Mouse (Mus musculus) liver, embryonic 13.5 days (tissue): ENCODE measurements around the gene Prr12. TPM values are rescaled to one million over a fixed set of nuclear protein-coding genes. Genes with fewer than 3 reads are reported as not detected.

Source experiments
- ATAC-seq: fragments of 200-750 bp; cut with Nextera tagmentation; 2 replicates; pipeline ENCODE4 v1.8.0; 2017; ENCODE audit warnings: low read depth, mild to moderate bottlenecking, moderate number of reproducible peaks, moderate library complexity
- DNase-seq: peaks from one replicate; pipeline ENCODE4 v3.0.0; 2022
- H3K27ac ChIP-seq: fragments of 300-500 bp; sonication (generic); 2 replicates; pipeline ENCODE4 v1.5.1; 2015; ENCODE audit warnings: moderate library complexity, mild to moderate bottlenecking, inconsistent platforms
- H3K27me3 ChIP-seq: fragments of 300-500 bp; sonication (generic); 2 replicates; pipeline ENCODE4 v1.6.1; 2015; ENCODE audit warnings: mild to moderate bottlenecking, inconsistent platforms
- H3K36me3 ChIP-seq: fragments of 300-500 bp; sonication (generic); 2 replicates; pipeline ENCODE4 v1.6.1; 2015; ENCODE audit warnings: mild to moderate bottlenecking, inconsistent platforms
- H3K4me1 ChIP-seq: fragments of 300-500 bp; sonication (generic); replicated peaks from 2 replicates; pipeline ENCODE4 v1.6.1; 2015; ENCODE audit warnings: inconsistent platforms
- H3K4me2 ChIP-seq: fragments of 300-500 bp; sonication (generic); 2 replicates; pipeline ENCODE4 v1.6.1; 2015; ENCODE audit warnings: inconsistent platforms, mild to moderate bottlenecking, moderate library complexity
- H3K4me3 ChIP-seq: fragments of 300-500 bp; sonication (generic); replicated peaks from 2 replicates; pipeline ENCODE4 v1.5.1; 2015; ENCODE audit warnings: mild to moderate bottlenecking, inconsistent platforms
- H3K9ac ChIP-seq: fragments of 300-500 bp; sonication (generic); 2 replicates; pipeline ENCODE4 v1.6.1; 2015; ENCODE audit warnings: mild to moderate bottlenecking, inconsistent platforms
- H3K9me3 ChIP-seq: fragments of 300-500 bp; sonication (generic); replicated peaks from 2 replicates; pipeline ENCODE4 v1.6.1; 2016; ENCODE audit warnings: inconsistent platforms
- WGBS: fragments of 180-500 bp; shearing (Covaris S2); methylation state at CpG from one replicate; pipeline ENCODE4 v1.1.7; 2015; ENCODE audit not compliant: insufficient replicate concordance; 5-methylcytosine and 5-hydroxymethylcytosine counted together
- polyA plus RNA-seq: library from polyadenylated mRNA; unstranded; fragments of >200 nt; fragmentation: Nextera tagmentation; extraction: Ambion mirVana; gene quantifications from 2 replicates; pipeline ENCODE4 v1.2.1, GENCODE M21; 2015

Prr12 gene
- polyA plus RNA-seq, 1 experiment from 2014 or later, result 2.2 TPM

GRCm38 (mm10) chr7:45091001-45091990 is 38.6 kb upstream of the Prr12 start:
- Histone ChIP-seq H3K4me2 (peak overlapping the region; percentile 77), H3K27me3 (no peaks in the 10 kb centered on the region), H3K9ac (peak overlapping the region; percentile 59), H3K4me3 (peak overlapping the region; percentile 58), H3K27ac (peak overlapping the region; percentile 60), H3K9me3 (no peaks in the 10 kb centered on the region), H3K4me1 (peaks cover 56% of the 10 kb centered on the region), H3K36me3 (0 out of 2 replicates have a peak, but pooled peaks cover 6% of the 10 kb centered on the region)
- peak; percentile 58 for ATAC-seq
- 13% methylated on average over 35 of the region's 35 CpGs for WGBS
- DNase-seq, result no peak

GRCm38 (mm10) chr7:45090251-45090977 is 37.7 kb upstream of the Prr12 start:
- Histone ChIP-seq H3K9me3 (no peaks in the 10 kb centered on the region), H3K9ac (peak overlapping the region; percentile 59), H3K27me3 (no peaks in the 10 kb centered on the region), H3K4me2 (peak overlapping the region; percentile 77), H3K36me3 (0 out of 2 replicates have a peak, but pooled peaks cover 12% of the 10 kb centered on the region), H3K4me3 (peak overlapping the region; percentile 58), H3K27ac (peak overlapping the region; percentile 60; the same call in 1 of the 2 replicates), H3K4me1 (peaks cover 54% of the 10 kb centered on the region)
- ATAC-seq, result peak; percentile 27; the same call in 1 of the 2 replicates
- WGBS, result 54% methylated on average over 13 of the region's 13 CpGs
- DNase-seq, result peak; percentile 60

- H3K9ac ChIP-seq, result no peak overlapping the region
- ATAC-seq, result no peak
- H3K4me2 ChIP-seq, result no peak overlapping the region
- DNase-seq, result no peak
- H3K36me3 ChIP-seq, result 0 out of 2 replicates have a peak, but pooled peaks cover 12% of the 10 kb centered on the region
- H3K4me3 ChIP-seq, result no peak overlapping the region
- 84% methylated on average over 17 of the region's 17 CpGs for WGBS
- H3K4me1 ChIP-seq, result peaks cover 41% of the 10 kb centered on the region
- no peaks in the 10 kb centered on the region for H3K27me3 ChIP-seq
- H3K9me3 ChIP-seq, result no peaks in the 10 kb centered on the region
- no peak overlapping the region for H3K27ac ChIP-seq
Observed at GRCm38 (mm10) chr7:45088597-45088996, 35.9 kb upstream of the Prr12 start.

GRCm38 (mm10) chr7:45086084-45086483 is 33.4 kb upstream of the Prr12 start:
- Histone ChIP-seq H3K27ac (no peak overlapping the region), H3K9me3 (no peaks in the 10 kb centered on the region), H3K36me3 (0 out of 2 replicates have a peak, but pooled peaks cover 14% of the 10 kb centered on the region), H3K4me1 (peaks cover 42% of the 10 kb centered on the region), H3K27me3 (no peaks in the 10 kb centered on the region), H3K4me2 (no peak overlapping the region), H3K9ac (no peak overlapping the region), H3K4me3 (no peak overlapping the region)
- WGBS, result 60% methylated on average over 4 of the region's 4 CpGs
- ATAC-seq (no peak), DNase-seq (no peak)

GRCm38 (mm10) chr7:45083300-45083890 is 30.7 kb upstream of the Prr12 start:
- Histone ChIP-seq H3K4me2 (peak overlapping the region; percentile 63), H3K36me3 (0 out of 2 replicates have a peak, but pooled peaks cover 14% of the 10 kb centered on the region), H3K27ac (peak overlapping the region; percentile 47)

GRCm38 (mm10) chr7:45082401-45083299 is 30.0 kb upstream of the Prr12 start:
- Histone ChIP-seq H3K9me3 (no peaks in the 10 kb centered on the region), H3K27me3 (no peaks in the 10 kb centered on the region), H3K9ac (peak overlapping the region; percentile 53), H3K27ac (peak overlapping the region; percentile 67), H3K4me1 (peaks cover 36% of the 10 kb centered on the region), H3K4me2 (peak overlapping the region; percentile 63), H3K4me3 (peak overlapping the region; percentile 42), H3K36me3 (peaks cover 17% of the 10 kb centered on the region)
- WGBS, result 13% methylated on average over 25 of the region's 25 CpGs
- ATAC-seq (peak; percentile 29), DNase-seq (no peak)

More at GRCm38 (mm10) chr7:45083300-45083890, 30.7 kb upstream of the Prr12 start:
- H3K27me3 ChIP-seq, result no peaks in the 10 kb centered on the region
- WGBS, result 36% methylated on average over 22 of the region's 22 CpGs
- ATAC-seq, result no peak; the same call in 1 of the 2 replicates
- DNase-seq, result no peak
- peaks cover 37% of the 10 kb centered on the region for H3K4me1 ChIP-seq
- no peaks in the 10 kb centered on the region for H3K9me3 ChIP-seq
- peak overlapping the region; percentile 53 for H3K9ac ChIP-seq
- peak overlapping the region; percentile 42 for H3K4me3 ChIP-seq

- peaks cover 36% of the 10 kb centered on the region for H3K4me1 ChIP-seq
- H3K27me3 ChIP-seq, result no peaks in the 10 kb centered on the region
- DNase-seq, result no peak
Observed at GRCm38 (mm10) chr7:45081016-45081415, 28.3 kb upstream of the Prr12 start.

GRCm38 (mm10) chr7:45079856-45080255 is 27.2 kb upstream of the Prr12 start:
- DNase-seq (peak; percentile 76), ATAC-seq (no peak)
- Histone ChIP-seq H3K4me1 (peaks cover 46% of the 10 kb centered on the region), H3K9me3 (no peaks in the 10 kb centered on the region), H3K9ac (no peak overlapping the region), H3K27ac (no peak overlapping the region), H3K4me2 (no peak overlapping the region), H3K27me3 (no peaks in the 10 kb centered on the region), H3K4me3 (no peak overlapping the region), H3K36me3 (peaks cover 33% of the 10 kb centered on the region)
- WGBS, result 2% methylated on average over 10 of the region's 10 CpGs

More at GRCm38 (mm10) chr7:45081016-45081415, 28.3 kb upstream of the Prr12 start:
- Histone ChIP-seq H3K9me3 (no peaks in the 10 kb centered on the region), H3K36me3 (peaks cover 24% of the 10 kb centered on the region), H3K4me2 (no peak overlapping the region), H3K9ac (no peak overlapping the region), H3K4me3 (no peak overlapping the region), H3K27ac (no peak overlapping the region)
- WGBS, result 51% methylated on average over 5 of the region's 5 CpGs
- no peak for ATAC-seq

- H3K4me1 ChIP-seq, result peaks cover 53% of the 10 kb centered on the region
- no peaks in the 10 kb centered on the region for H3K27me3 ChIP-seq
- H3K9me3 ChIP-seq, result no peaks in the 10 kb centered on the region
- peaks cover 46% of the 10 kb centered on the region for H3K36me3 ChIP-seq
- WGBS, result 19% methylated on average over 9 of the region's 9 CpGs
- no peak overlapping the region for H3K27ac ChIP-seq
- no peak overlapping the region for H3K4me3 ChIP-seq
- no peak overlapping the region for H3K9ac ChIP-seq
- H3K4me2 ChIP-seq, result no peak overlapping the region
- ATAC-seq (no peak), DNase-seq (peak; percentile 60)
Observed at GRCm38 (mm10) chr7:45078513-45078912, 25.8 kb upstream of the Prr12 start.

GRCm38 (mm10) chr7:45077829-45078228 is 25.1 kb upstream of the Prr12 start:
- H3K27me3 ChIP-seq, result no peaks in the 10 kb centered on the region
- no peak overlapping the region for H3K4me2 ChIP-seq
- H3K36me3 ChIP-seq, result peaks cover 45% of the 10 kb centered on the region
- H3K4me1 ChIP-seq, result peaks cover 51% of the 10 kb centered on the region
- H3K9me3 ChIP-seq, result no peaks in the 10 kb centered on the region
- no peak overlapping the region for H3K9ac ChIP-seq
- 92% methylated on average over 2 of the region's 2 CpGs for WGBS
- DNase-seq (no peak), ATAC-seq (no peak)
- H3K27ac ChIP-seq, result no peak overlapping the region
- H3K4me3 ChIP-seq, result no peak overlapping the region
